Mouse (Mus musculus): ENCODE measurements around the gene Bcar1.

DNA sequence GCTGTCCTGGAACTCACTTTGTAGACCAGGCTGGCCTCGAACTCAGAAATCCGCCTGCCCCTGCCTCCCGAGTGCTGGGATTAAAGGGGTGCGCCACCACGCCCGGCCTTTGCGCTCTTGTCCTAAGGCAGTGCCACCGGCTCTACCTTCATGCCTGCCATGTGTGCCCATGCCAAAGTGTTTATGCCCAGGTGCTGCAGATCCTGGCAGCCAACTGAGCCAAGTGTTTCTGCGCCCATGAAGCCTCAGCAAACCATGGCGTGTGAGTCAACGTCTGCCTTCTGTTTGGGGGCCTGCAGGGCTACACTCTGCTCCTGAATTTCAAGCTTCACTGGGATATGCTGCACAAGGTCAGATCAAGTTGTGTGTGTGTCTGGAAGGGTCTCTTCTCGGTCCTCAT lies 39.0 kb downstream of the Bcar1 start:
- TF ChIP-seq CTCF (IDR thresholded peaks at IDR 0.05; ENCODE audit: borderline replicate concordance, control insufficient read depth, extremely low read depth, insufficient read depth, low read length, poor library complexity) (no peak), POLR2A (IDR thresholded peaks at IDR 0.05; ENCODE audit: control insufficient read depth, extremely low read depth, insufficient read depth, low read length, poor library complexity) (no peak)
